Mouse (Mus musculus): Measurements from ENCODE around the gene Erp27.

Gene Erp27

DNA sequence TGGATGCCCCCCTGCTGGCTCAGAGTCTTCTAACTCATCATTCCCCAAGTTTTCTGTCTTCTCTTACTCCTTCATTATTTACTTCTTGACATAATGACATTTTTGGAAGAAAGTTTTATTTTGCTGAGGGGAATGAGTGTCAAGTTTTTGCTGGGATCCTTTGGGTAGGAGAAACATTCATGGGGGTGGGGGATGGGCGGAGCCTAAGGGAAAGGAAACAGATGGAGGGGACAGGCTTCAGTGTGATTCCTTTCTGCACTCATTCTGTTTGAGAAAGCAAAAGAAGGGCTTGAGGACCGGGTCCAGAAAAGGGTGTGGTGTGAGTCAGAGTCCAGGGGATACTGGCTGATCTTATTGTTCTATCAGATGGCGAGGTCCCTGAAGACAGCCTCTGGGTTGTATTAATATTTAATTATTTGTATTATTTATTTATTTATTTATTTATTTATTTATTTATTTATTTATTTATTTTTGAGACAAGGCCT, 38.5 kb downstream of the Erp27 start:
- H3K4me1 ChIP-seq (replicated peaks; ENCODE audit: low read depth, low read length) = no peaks in the 10 kb centered on the region
- TF ChIP-seq POU5F1 (IDR thresholded peaks at IDR 0.05; ENCODE audit: borderline replicate concordance, low read length) (no peak), CTCF (conservative IDR thresholded peaks at IDR 0.05; ENCODE audit: low read length) (no peak), NANOG (IDR thresholded peaks at IDR 0.05; ENCODE audit: borderline replicate concordance, low read length) (no peak)
- no peaks in the 10 kb centered on the region for H3K36me3 ChIP-seq (ENCODE audit: insufficient read depth, low read length)
- no peak overlapping the region for H3K4me3 ChIP-seq (replicated peaks; ENCODE audit: low read length)
- no peaks in the 10 kb centered on the region for H3K9me3 ChIP-seq (ENCODE audit: low read length)
- H3K27me3 ChIP-seq (ENCODE audit: insufficient read depth, low read length) = no peaks in the 10 kb centered on the region

- Histone ChIP-seq H3K9me3 (ENCODE audit: low read length) (no peaks in the 10 kb centered on the region), H3K4me3 (replicated peaks; ENCODE audit: low read length) (no peak overlapping the region), H3K27me3 (ENCODE audit: insufficient read depth, low read length) (no peaks in the 10 kb centered on the region), H3K36me3 (ENCODE audit: insufficient read depth, low read length) (no peaks in the 10 kb centered on the region), H3K4me1 (replicated peaks; ENCODE audit: low read depth, low read length) (no peaks in the 10 kb centered on the region)
- no peak for TF ChIP-seq CTCF (conservative IDR thresholded peaks at IDR 0.05; ENCODE audit: low read length)
- no peak for TF ChIP-seq POU5F1 (IDR thresholded peaks at IDR 0.05; ENCODE audit: borderline replicate concordance, low read length)
- TF ChIP-seq NANOG (IDR thresholded peaks at IDR 0.05; ENCODE audit: borderline replicate concordance, low read length) = no peak
Measured at GRCm38 (mm10) chr6:136881678-136882077, 40.3 kb downstream of the Erp27 start.

DNA sequence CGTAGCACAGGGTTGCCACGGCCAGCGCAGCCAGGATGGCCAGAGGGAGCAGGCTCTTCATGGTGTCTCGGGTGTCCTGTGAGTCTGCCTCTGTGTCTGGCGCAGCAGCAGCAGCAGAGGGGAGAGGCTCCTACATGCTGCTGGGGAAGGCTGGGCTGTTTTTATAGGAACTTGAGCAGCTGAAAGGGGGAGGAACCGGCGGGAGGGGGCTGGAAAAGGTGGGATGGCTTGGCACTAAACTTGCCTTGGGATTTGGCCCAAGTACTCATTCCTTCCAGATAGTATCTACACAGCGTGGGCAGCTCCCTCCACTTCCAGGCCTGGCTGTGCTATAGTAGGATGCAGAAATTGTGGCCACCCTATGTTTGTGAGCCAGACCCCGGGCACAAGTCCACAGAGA, 46.3 kb downstream of the Erp27 start, which contains the start of gene Mgp:
Mgp (minus strand) TSS at position 154 of the 400 bp plus-strand sequence.
- TF ChIP-seq NANOG (IDR thresholded peaks at IDR 0.05; ENCODE audit: borderline replicate concordance, low read length) (no peak), CTCF (conservative IDR thresholded peaks at IDR 0.05; ENCODE audit: low read length) (no peak), POU5F1 (IDR thresholded peaks at IDR 0.05; ENCODE audit: borderline replicate concordance, low read length) (no peak)
- H3K4me1 ChIP-seq (replicated peaks; ENCODE audit: low read depth, low read length) = 0 out of 2 replicates have a peak, but pooled peaks cover 2% of the 10 kb centered on the region
- H3K27me3 ChIP-seq (ENCODE audit: insufficient read depth, low read length) = peaks cover 6% of the 10 kb centered on the region; the same call in 1 of the 2 replicates
- H3K36me3 ChIP-seq (ENCODE audit: insufficient read depth, low read length) = no peaks in the 10 kb centered on the region
- H3K4me3 ChIP-seq (replicated peaks; ENCODE audit: low read length) = no peak within 1 kb of the TSS
- no peaks in the 10 kb centered on the region for H3K9me3 ChIP-seq (ENCODE audit: low read length)

GRCm38 (mm10) chr6:136874599-136874998, 47.4 kb downstream of the Erp27 start:
- no peaks in the 10 kb centered on the region for H3K36me3 ChIP-seq (ENCODE audit: insufficient read depth, low read length)
- no peak for TF ChIP-seq CTCF (conservative IDR thresholded peaks at IDR 0.05; ENCODE audit: low read length)
- no peak for TF ChIP-seq POU5F1 (IDR thresholded peaks at IDR 0.05; ENCODE audit: borderline replicate concordance, low read length)
- no peak for TF ChIP-seq NANOG (IDR thresholded peaks at IDR 0.05; ENCODE audit: borderline replicate concordance, low read length)
- H3K27me3 ChIP-seq (ENCODE audit: insufficient read depth, low read length) = peaks cover 6% of the 10 kb centered on the region; the same call in 1 of the 2 replicates
- H3K4me3 ChIP-seq (replicated peaks; ENCODE audit: low read length) = no peak overlapping the region
- 0 out of 2 replicates have a peak, but pooled peaks cover 2% of the 10 kb centered on the region for H3K4me1 ChIP-seq (replicated peaks; ENCODE audit: low read depth, low read length)
- H3K9me3 ChIP-seq (ENCODE audit: low read length) = no peaks in the 10 kb centered on the region

- Histone ChIP-seq H3K4me3 (replicated peaks; ENCODE audit: low read length) (no peak overlapping the region), H3K27me3 (ENCODE audit: insufficient read depth, low read length) (no peaks in the 10 kb centered on the region), H3K4me1 (replicated peaks; ENCODE audit: low read depth, low read length) (no peaks in the 10 kb centered on the region), H3K36me3 (ENCODE audit: insufficient read depth, low read length) (no peaks in the 10 kb centered on the region), H3K9me3 (ENCODE audit: low read length) (no peaks in the 10 kb centered on the region)
- TF ChIP-seq POU5F1 (IDR thresholded peaks at IDR 0.05; ENCODE audit: borderline replicate concordance, low read length) (no peak), NANOG (IDR thresholded peaks at IDR 0.05; ENCODE audit: borderline replicate concordance, low read length) (no peak), CTCF (conservative IDR thresholded peaks at IDR 0.05; ENCODE audit: low read length) (no peak)
Measured at GRCm38 (mm10) chr6:136868921-136869320, 53.1 kb downstream of the Erp27 start.

GRCm38 (mm10) chr6:136866150-136866549, 55.8 kb downstream of the Erp27 start:
- Histone ChIP-seq H3K4me3 (replicated peaks; ENCODE audit: low read length) (no peak overlapping the region), H3K4me1 (replicated peaks; ENCODE audit: low read depth, low read length) (no peaks in the 10 kb centered on the region), H3K27me3 (ENCODE audit: insufficient read depth, low read length) (no peaks in the 10 kb centered on the region), H3K9me3 (ENCODE audit: low read length) (no peaks in the 10 kb centered on the region), H3K36me3 (ENCODE audit: insufficient read depth, low read length) (no peaks in the 10 kb centered on the region)
- TF ChIP-seq NANOG (IDR thresholded peaks at IDR 0.05; ENCODE audit: borderline replicate concordance, low read length) (no peak), CTCF (conservative IDR thresholded peaks at IDR 0.05; ENCODE audit: low read length) (no peak), POU5F1 (IDR thresholded peaks at IDR 0.05; ENCODE audit: borderline replicate concordance, low read length) (no peak)

GRCm38 (mm10) chr6:136865360-136865759, 56.6 kb downstream of the Erp27 start:
- Histone ChIP-seq H3K4me1 (replicated peaks; ENCODE audit: low read depth, low read length) (no peaks in the 10 kb centered on the region), H3K36me3 (ENCODE audit: insufficient read depth, low read length) (no peaks in the 10 kb centered on the region), H3K4me3 (replicated peaks; ENCODE audit: low read length) (no peak overlapping the region), H3K27me3 (ENCODE audit: insufficient read depth, low read length) (peaks cover under 1% of the 10 kb centered on the region; the same call in 1 of the 2 replicates), H3K9me3 (ENCODE audit: low read length) (no peaks in the 10 kb centered on the region)
- TF ChIP-seq CTCF (conservative IDR thresholded peaks at IDR 0.05; ENCODE audit: low read length) = no peak
- TF ChIP-seq NANOG (IDR thresholded peaks at IDR 0.05; ENCODE audit: borderline replicate concordance, low read length) = no peak
- TF ChIP-seq POU5F1 (IDR thresholded peaks at IDR 0.05; ENCODE audit: borderline replicate concordance, low read length) = no peak

DNA sequence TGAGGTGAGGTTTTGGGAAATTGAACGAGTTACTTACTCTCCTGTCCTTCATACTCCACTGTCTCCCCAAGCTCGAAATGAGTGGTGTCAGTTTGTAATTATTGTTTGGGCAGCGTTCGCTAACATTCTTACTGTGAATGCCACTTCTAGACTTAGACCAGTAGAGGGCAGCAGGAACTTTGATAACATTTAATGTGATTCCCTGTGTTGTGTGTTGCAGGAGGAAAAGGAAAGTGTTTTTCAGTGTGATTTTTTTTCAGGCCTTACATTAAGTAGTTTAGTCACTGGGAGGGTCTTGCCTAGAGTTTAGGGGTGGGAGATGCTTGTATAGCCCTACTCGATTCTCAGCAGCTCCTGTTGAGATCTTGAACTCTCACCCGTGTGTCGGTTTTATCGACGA, 61.0 kb downstream of the Erp27 start:
- Histone ChIP-seq H3K36me3 (ENCODE audit: insufficient read depth, low read length) (no peaks in the 10 kb centered on the region), H3K27me3 (ENCODE audit: insufficient read depth, low read length) (peaks cover 14% of the 10 kb centered on the region; the same call in 1 of the 2 replicates), H3K4me3 (replicated peaks; ENCODE audit: low read length) (no peak overlapping the region), H3K9me3 (ENCODE audit: low read length) (no peaks in the 10 kb centered on the region), H3K4me1 (replicated peaks; ENCODE audit: low read depth, low read length) (peaks cover 12% of the 10 kb centered on the region)
- no peak for TF ChIP-seq NANOG (IDR thresholded peaks at IDR 0.05; ENCODE audit: borderline replicate concordance, low read length)
- TF ChIP-seq POU5F1 (IDR thresholded peaks at IDR 0.05; ENCODE audit: borderline replicate concordance, low read length) = no peak
- TF ChIP-seq CTCF (conservative IDR thresholded peaks at IDR 0.05; ENCODE audit: low read length) = peak; percentile 35

- no peak overlapping the region for H3K4me3 ChIP-seq (replicated peaks; ENCODE audit: low read length)
- no peaks in the 10 kb centered on the region for H3K36me3 ChIP-seq (ENCODE audit: insufficient read depth, low read length)
- H3K27me3 ChIP-seq (ENCODE audit: insufficient read depth, low read length) = peaks cover 14% of the 10 kb centered on the region; the same call in 1 of the 2 replicates
- H3K9me3 ChIP-seq (ENCODE audit: low read length) = no peaks in the 10 kb centered on the region
- TF ChIP-seq POU5F1 (IDR thresholded peaks at IDR 0.05; ENCODE audit: borderline replicate concordance, low read length) (no peak), NANOG (IDR thresholded peaks at IDR 0.05; ENCODE audit: borderline replicate concordance, low read length) (no peak), CTCF (conservative IDR thresholded peaks at IDR 0.05; ENCODE audit: low read length) (no peak)
- H3K4me1 ChIP-seq (replicated peaks; ENCODE audit: low read depth, low read length) = peaks cover 14% of the 10 kb centered on the region
Measured at GRCm38 (mm10) chr6:136858420-136858819, 63.6 kb downstream of the Erp27 start.
